29 mouse cellular contexts compared by ENCODE assay signal in the genomic region with DNA sequence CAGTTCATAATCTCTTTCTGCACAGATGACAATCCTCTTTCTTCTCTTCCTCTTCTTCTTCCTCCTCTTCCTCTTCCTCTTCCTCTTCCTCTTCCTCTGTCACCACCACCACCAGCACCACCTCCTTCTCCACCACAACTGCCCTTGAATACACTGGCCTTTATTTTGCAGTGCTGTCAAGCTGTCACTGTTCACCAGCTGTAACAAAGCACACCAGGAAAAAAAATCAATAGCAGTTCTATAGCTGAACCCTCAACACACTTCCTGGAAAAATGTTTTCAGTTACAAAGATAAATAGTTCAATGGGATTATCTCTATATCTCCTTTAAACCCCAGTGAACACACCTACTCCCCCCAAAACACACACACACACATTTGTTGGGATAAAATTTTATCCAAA.
"Had no signal": no experiment of that assay in that cellular context is flagged by ENCODE, and none has a peak within 500 bp of the region (broad histone marks: within the 10 kb centered on the region; RNA-seq: fewer than 3 reads in every experiment).

No protein-coding gene starts in this region.

- H3K4me3 ChIP-seq: embryonic facial prominence, embryonic 10.5 days; embryonic facial prominence, embryonic 12.5 days; embryonic facial prominence, embryonic 13.5 days; embryonic facial prominence, embryonic 15.5 days; erythroblast, embryonic 14.5 days; forebrain, embryonic 10.5 days; forebrain, embryonic 12.5 days; forebrain, embryonic 13.5 days; forebrain, embryonic 15.5 days; gastrocnemius, adult 2 months; heart, adult 2 months had no signal

- DNase-seq: cerebellum, adult 2 months; cerebellum, adult 8-10 months; cerebellum, adult 9-10 months; cerebellum, adult 9-11 months; cerebellum, postnatal 10 days; cerebellum, postnatal 14 days; cerebellum, postnatal 25 days; cerebellum, postnatal 36 days; embryo, embryonic 11 days; forebrain, postnatal 0 days; gastrocnemius, adult 2 months; gastrocnemius, postnatal 10 days; gastrocnemius, postnatal 14 days; gastrocnemius, postnatal 25 days; gastrocnemius, postnatal 36 days; heart, adult 11 months; heart, adult 18-20 months; heart, adult 2 months had no signal

- H3K36me3 ChIP-seq: embryonic facial prominence, embryonic 10.5 days; embryonic facial prominence, embryonic 12.5 days; embryonic facial prominence, embryonic 13.5 days; embryonic facial prominence, embryonic 15.5 days; forebrain, embryonic 10.5 days; forebrain, embryonic 12.5 days; forebrain, embryonic 15.5 days had no signal

- H3K9ac ChIP-seq: embryonic facial prominence, embryonic 12.5 days; embryonic facial prominence, embryonic 13.5 days; embryonic facial prominence, embryonic 15.5 days; forebrain, embryonic 12.5 days; forebrain, embryonic 13.5 days; forebrain, embryonic 15.5 days; forebrain, postnatal 0 days had no signal

- H3K4me2 ChIP-seq: embryonic facial prominence, embryonic 12.5 days; embryonic facial prominence, embryonic 13.5 days; embryonic facial prominence, embryonic 15.5 days; forebrain, embryonic 12.5 days; forebrain, embryonic 13.5 days; forebrain, embryonic 15.5 days had no signal

- H3K9me3 ChIP-seq: embryonic facial prominence, embryonic 10.5 days; embryonic facial prominence, embryonic 12.5 days; embryonic facial prominence, embryonic 13.5 days; embryonic facial prominence, embryonic 15.5 days; forebrain, embryonic 10.5 days; forebrain, embryonic 12.5 days; forebrain, embryonic 13.5 days; forebrain, embryonic 15.5 days had no signal

- H3K27me3 ChIP-seq: embryonic facial prominence, embryonic 13.5 days; embryonic facial prominence, embryonic 15.5 days; forebrain, embryonic 12.5 days; forebrain, embryonic 13.5 days; forebrain, embryonic 15.5 days had no signal

- H3K27ac ChIP-seq: embryonic facial prominence, embryonic 10.5 days; embryonic facial prominence, embryonic 12.5 days; embryonic facial prominence, embryonic 13.5 days; embryonic facial prominence, embryonic 15.5 days; forebrain, embryonic 10.5 days; forebrain, embryonic 12.5 days; forebrain, embryonic 13.5 days; forebrain, embryonic 15.5 days; gastrocnemius, adult 2 months; heart, adult 2 months had no signal

- H3K4me1 ChIP-seq: embryonic facial prominence, embryonic 12.5 days; embryonic facial prominence, embryonic 15.5 days had no signal

- ATAC-seq: forebrain, embryonic 13.5 days; forebrain, embryonic 14.5 days; forebrain, embryonic 15.5 days; forebrain, embryonic 16.5 days; forebrain, postnatal 0 days had no signal
